Mouse (Mus musculus): Measurements from ENCODE around the gene Abat.
A peak's percentile ranks its signal among the peaks of the same experiment; 100 is the strongest.

The Abat gene

GRCm38 (mm10) chr16:8573751-8574150 lies 60.5 kb downstream of the Abat start:
- no peak for DNase-seq (ENCODE audit: low spot score)

- DNase-seq (ENCODE audit: low spot score), result no peak
Measured at GRCm38 (mm10) chr16:8574316-8574715, 61.1 kb downstream of the Abat start.

DNA sequence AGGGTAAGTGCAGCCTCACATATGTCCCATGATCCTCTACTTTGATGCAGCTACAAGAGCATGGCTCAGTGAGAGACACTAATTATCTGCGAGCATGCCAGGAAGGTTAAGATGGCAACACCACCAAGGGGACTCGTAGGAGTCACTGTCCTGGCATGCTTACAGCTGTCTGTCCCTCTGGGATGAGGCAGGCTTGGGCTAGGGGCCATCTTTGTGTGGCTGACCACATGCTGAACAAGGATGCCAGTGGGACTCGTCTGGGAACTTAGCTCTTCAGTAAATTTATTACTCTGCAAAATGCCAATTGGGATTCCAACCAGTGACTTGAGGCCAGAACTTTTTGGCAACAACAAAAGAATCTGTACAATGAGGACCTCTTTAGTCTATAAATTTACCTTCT lies 62.9 kb downstream of the Abat start:
- DNase-seq (ENCODE audit: low spot score), result no peak

GRCm38 (mm10) chr16:8576901-8577300 lies 63.7 kb downstream of the Abat start:
- no peak for DNase-seq (ENCODE audit: low spot score)

DNA sequence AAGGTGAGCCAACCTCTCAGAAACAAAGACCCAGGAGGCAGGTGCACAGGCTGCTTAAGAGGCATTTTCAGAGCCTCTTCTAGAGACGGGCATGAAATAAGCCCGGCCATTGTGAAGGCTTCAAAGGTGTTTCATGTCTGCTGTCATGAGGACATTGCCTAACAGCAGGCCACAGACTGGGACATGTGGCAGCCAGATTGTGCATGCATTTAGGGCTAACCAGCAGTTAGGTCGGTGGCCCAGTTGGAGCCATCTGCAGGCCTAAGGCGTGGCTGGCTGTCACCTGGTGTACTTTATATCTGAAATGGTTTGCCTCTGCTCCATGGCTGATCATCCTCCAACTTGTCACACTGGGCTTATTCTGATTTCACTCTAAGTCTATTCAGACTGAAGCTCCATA lies 65.1 kb downstream of the Abat start:
- DNase-seq (ENCODE audit: low spot score), result no peak

GRCm38 (mm10) chr16:8579546-8579945 lies 66.3 kb downstream of the Abat start:
- DNase-seq (ENCODE audit: low spot score), result no peak

DNA sequence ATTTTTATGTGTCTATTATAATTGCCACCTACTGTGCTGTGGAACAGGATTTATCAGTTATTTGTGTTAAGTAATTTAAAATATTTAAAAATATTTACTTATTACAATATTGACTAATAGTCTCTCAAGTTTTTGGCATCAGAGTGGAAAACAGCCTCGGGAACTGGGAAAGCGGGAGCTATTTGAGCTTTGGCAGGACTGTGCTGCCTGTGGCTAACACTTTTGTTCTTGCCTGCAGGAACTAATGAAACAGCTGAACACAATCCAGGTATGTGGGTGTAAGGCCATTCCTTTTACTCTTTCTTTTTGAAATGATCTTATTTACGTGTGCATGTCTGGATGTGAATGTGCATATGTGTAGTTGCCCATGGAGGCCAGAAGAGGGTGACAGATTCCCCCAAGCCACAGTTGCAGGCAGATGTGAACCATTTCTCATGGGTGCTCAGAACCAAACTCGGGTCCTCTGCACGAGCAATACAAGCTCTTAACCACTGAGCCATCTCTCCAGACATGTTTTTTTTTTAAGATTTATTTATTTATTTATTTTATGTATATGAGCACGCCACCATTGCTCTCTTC lies 68.5 kb downstream of the Abat start:
- DNase-seq (ENCODE audit: low spot score), result no peak

GRCm38 (mm10) chr16:8582579-8583295 lies 69.5 kb downstream of the Abat start:
- DNase-seq (ENCODE audit: low spot score), result no peak

DNA sequence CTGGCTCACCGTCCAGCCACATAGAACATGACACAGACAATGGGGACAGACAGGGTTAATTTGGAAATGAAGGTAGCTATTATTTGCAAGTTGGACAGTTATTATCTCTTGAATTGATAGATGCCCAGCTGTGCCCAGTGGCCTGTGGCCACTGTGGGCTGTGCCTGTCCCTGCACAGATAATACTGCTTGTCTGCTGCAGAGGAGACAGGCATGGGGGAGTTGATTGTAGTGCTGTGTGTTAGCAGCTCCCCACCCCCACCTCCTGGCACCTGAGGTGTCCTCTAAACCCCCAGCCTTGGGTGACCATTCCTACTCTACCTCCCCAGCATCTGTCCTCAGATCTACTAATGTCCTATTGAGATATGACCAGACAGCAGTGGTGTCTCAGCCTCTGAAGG lies 71.0 kb downstream of the Abat start:
- no peak for DNase-seq (ENCODE audit: low spot score)

DNA sequence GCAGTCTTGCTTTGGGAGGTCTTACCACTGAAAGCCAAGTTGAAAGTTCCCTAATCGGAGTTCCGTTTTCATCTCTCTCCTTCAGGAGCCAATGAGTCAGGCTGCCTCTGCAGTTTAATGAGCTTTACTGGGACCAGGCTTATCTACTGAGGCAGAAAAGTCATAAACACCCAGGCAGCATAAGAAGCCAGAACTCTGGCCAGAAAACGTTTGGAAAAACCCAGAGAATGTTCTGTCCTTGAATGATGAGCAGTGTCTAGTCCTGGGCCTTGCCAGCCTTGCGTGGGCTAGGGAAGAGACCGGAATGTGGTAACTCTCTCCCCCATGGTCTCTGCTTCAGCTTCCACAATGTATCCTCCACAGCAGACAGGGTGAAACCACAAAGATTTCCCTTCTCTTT lies 71.8 kb downstream of the Abat start:
- DNase-seq (ENCODE audit: low spot score), result no peak

- no peak for DNase-seq (ENCODE audit: low spot score)
Measured at GRCm38 (mm10) chr16:8595411-8595810, 82.2 kb downstream of the Abat start.

DNA sequence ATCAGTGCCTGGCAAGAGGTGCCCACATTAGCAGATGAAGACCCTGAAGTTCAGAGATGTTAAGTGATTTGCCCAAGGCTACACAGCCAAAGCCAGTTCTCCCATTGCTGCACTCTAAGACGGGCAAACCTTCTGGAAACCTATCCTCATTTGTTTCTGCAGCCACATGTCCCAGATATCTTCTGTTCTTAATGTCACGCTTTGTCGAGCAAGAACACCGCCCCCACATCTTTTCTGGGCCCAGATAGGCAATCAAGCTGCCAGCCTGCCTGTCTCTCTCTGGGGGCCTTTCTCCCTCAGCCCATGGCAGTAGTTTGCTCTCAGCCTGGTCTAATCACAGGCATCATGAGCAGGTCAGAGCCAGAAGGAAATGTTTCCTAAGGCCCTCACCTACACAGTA lies 83.1 kb downstream of the Abat start:
- no peak for DNase-seq (ENCODE audit: low spot score)

GRCm38 (mm10) chr16:8597516-8597915 lies 84.3 kb downstream of the Abat start:
- no peak for DNase-seq (ENCODE audit: low spot score)

GRCm38 (mm10) chr16:8603789-8604188 lies 90.6 kb downstream of the Abat start:
- no peak for DNase-seq (ENCODE audit: low spot score)

DNA sequence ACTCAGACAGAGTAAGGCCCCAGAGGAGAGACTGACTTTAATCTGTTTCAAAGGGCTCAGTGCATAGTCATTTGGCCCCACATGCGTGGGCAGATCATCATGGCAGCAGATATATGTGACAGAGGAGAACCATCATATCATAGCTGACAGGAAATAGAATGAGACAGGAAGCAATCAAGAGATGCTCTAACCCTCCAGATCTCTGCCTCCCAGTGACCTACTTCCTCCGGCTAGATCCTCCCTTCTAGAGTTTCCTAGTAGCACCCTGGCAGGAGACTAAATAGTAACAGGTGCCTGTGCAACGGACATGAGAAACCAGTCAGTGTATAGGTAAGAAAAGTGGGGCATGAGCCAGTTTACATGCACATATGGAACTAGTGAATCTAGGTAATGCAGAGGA lies 97.2 kb downstream of the Abat start:
- DNase-seq (ENCODE audit: low spot score), result no peak

DNA sequence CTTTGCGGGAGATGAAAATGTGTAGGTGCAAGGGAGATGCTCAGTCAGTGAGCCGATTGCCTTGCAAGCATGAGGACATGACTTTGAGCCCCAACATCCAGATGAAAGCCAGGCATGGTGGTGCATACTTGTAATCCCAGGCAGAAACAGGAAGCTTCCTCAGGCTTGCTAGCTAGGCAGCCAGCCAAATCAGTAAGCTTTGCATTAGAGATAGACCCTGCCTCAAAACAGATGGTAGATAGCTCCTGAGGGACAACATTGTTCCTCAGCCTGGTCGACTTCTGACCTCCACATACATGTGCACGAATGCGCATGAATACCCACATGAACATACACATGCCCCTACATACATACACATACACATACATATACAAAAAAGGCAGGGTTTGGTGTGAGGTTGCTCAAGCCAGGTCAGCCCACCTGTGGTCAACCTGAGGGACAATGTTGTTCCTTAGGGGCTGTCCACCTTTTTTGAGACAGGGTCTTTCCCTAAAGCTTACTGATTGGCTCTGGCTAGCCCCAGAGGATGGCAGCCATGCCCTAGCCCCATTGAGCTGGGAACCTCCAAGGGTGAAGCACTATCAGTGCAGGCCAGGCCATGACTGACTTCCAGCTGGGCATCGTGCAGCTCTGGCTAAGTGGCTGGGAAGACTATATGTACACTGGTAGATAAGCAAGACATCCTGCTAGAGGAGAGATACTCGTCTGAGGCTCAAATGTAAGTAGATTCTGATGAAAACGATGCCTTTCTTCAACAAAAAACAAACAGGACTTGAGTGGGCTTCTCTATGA lies 99.2 kb downstream of the Abat start:
- no peak for DNase-seq (ENCODE audit: low spot score)

- no peak for DNase-seq (ENCODE audit: low spot score)
Measured at GRCm38 (mm10) chr16:8613039-8613438, 99.8 kb downstream of the Abat start.

DNA sequence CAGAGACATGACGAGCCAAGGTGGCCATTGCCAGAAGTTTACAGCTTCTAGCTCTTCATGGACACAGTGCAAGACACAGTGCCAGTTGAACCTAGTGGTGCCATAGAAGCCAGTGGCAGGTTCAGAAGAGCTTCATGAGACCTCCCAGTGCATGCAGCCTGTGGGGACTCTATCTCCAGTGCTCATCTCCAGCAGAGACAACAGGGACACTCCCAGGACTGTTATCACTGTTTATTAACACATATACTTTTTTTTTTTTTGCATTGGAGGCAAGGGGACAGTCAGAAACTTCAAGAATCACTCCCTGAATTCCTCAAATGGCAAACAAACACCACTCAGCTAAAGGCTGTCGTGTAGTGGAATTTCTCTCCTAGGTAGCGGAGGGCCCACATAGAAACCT lies 100.2 kb downstream of the Abat start:
- DNase-seq (ENCODE audit: low spot score), result no peak

GRCm38 (mm10) chr16:8619659-8620314 lies 106.6 kb downstream of the Abat start:
- no peak for DNase-seq (ENCODE audit: low spot score)

GRCm38 (mm10) chr16:8620315-8621115 lies 107.3 kb downstream of the Abat start:
- peak; percentile 21 for DNase-seq (ENCODE audit: low spot score)

DNA sequence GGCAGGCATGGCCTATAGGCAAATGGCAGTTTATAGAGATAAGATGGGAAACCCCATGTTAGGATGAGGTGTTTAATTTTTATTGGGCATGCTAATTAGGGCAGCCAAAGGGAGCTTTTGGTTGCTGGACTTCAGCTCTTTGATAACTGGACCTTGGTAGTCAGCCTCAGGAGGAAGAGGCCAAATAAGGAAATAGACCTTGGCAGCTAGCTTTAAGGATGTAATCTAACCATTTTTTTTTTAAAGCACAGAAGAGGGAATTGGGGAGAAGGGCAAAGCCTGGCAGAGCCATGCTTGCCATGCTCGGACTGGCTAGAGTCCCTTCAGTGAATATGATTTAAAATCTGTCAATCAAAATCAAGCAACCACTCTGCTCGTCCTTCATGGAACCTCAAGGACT lies 117.2 kb downstream of the Abat start:
- DNase-seq (ENCODE audit: low spot score), result no peak

DNA sequence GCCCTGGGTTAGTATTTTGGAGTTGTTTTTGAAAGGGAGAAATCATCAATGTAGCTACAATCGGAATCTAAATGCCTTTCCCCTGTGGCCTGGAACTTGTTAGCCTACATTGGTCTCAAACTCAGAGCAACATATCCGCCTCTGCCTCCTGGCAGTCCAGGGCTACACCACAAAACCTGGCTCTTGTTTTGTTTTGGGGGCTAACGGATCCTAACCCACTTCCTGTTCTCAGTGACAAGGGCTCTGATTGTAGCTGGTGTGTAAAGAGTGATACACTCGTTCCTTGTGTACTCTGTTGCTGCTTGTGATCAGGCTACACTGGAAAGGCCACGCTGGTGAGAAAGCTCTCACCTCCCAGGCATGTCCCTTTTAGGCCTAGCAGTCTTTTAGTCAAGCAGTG lies 118.2 kb downstream of the Abat start:
- DNase-seq (ENCODE audit: low spot score), result no peak

Measured in lung, postnatal 25 days (tissue).